Mouse (Mus musculus): ENCODE measurements at regions not wholly inside any gene's neighbourhood (a gene's known extent, or its start where the extent isn't known, plus 50 kb on each side); places are given as distances from the start of the nearest gene placed in this dataset.

GRCm38 (mm10) chr3:70190741-70191140, 183.3 kb downstream of the Otol1 start:
- Histone ChIP-seq H3K4me2 (ENCODE audit: low read depth, low read length) (no peak overlapping the region), H3K27me3 (ENCODE audit: control insufficient read depth, insufficient read depth, low read depth, low read length) (no peaks in the 10 kb centered on the region), H3K4me1 (replicated peaks; ENCODE audit: control insufficient read depth, insufficient read depth, low read length) (no peaks in the 10 kb centered on the region), H3K36me3 (ENCODE audit: control insufficient read depth, insufficient read depth, low read length) (no peaks in the 10 kb centered on the region), H3K27ac (ENCODE audit: low read length) (no peak overlapping the region), H3K4me3 (ENCODE audit: low read length) (no peak overlapping the region), H3K9me3 (ENCODE audit: control insufficient read depth, low read length) (no peaks in the 10 kb centered on the region), H3K9ac (ENCODE audit: low read length) (no peak overlapping the region)
- no peak for ATAC-seq (ENCODE audit: low read depth)

- 84% methylated on average over 3 of the region's 3 CpGs for WGBS
- no peaks in the 10 kb centered on the region for H3K9me3 ChIP-seq (ENCODE audit: control insufficient read depth, low read length)
- no peak overlapping the region for H3K27ac ChIP-seq (ENCODE audit: low read length)
- H3K9ac ChIP-seq (ENCODE audit: low read length) = no peak overlapping the region
- no peaks in the 10 kb centered on the region for H3K36me3 ChIP-seq (ENCODE audit: control insufficient read depth, insufficient read depth, low read length)
- ATAC-seq (ENCODE audit: low read depth) = no peak
- no peak overlapping the region for H3K4me3 ChIP-seq (ENCODE audit: low read length)
- H3K27me3 ChIP-seq (ENCODE audit: control insufficient read depth, insufficient read depth, low read depth, low read length) = no peaks in the 10 kb centered on the region
- no peak overlapping the region for H3K4me2 ChIP-seq (ENCODE audit: low read depth, low read length)
- H3K4me1 ChIP-seq (replicated peaks; ENCODE audit: control insufficient read depth, insufficient read depth, low read length) = no peaks in the 10 kb centered on the region
Measured at GRCm38 (mm10) chr3:70196671-70197070, 189.3 kb downstream of the Otol1 start.

GRCm38 (mm10) chr3:70198890-70199289, 191.5 kb downstream of the Otol1 start:
- no peaks in the 10 kb centered on the region for H3K27me3 ChIP-seq (ENCODE audit: control insufficient read depth, insufficient read depth, low read depth, low read length)
- ATAC-seq (ENCODE audit: low read depth) = no peak
- H3K36me3 ChIP-seq (ENCODE audit: control insufficient read depth, insufficient read depth, low read length) = no peaks in the 10 kb centered on the region
- H3K9ac ChIP-seq (ENCODE audit: low read length) = no peak overlapping the region
- no peak overlapping the region for H3K27ac ChIP-seq (ENCODE audit: low read length)
- no peaks in the 10 kb centered on the region for H3K9me3 ChIP-seq (ENCODE audit: control insufficient read depth, low read length)
- whole genome bisulfite sequencing = 70% methylated on average over 3 of the region's 3 CpGs
- no peak overlapping the region for H3K4me3 ChIP-seq (ENCODE audit: low read length)
- no peak overlapping the region for H3K4me2 ChIP-seq (ENCODE audit: low read depth, low read length)
- no peaks in the 10 kb centered on the region for H3K4me1 ChIP-seq (replicated peaks; ENCODE audit: control insufficient read depth, insufficient read depth, low read length)

GRCm38 (mm10) chr3:70201334-70201943, 194.0 kb downstream of the Otol1 start:
- Histone ChIP-seq H3K9ac (ENCODE audit: low read length) (no peak overlapping the region), H3K4me3 (ENCODE audit: low read length) (no peak overlapping the region), H3K4me2 (ENCODE audit: low read depth, low read length) (no peak overlapping the region), H3K4me1 (replicated peaks; ENCODE audit: control insufficient read depth, insufficient read depth, low read length) (no peaks in the 10 kb centered on the region), H3K9me3 (ENCODE audit: control insufficient read depth, low read length) (no peaks in the 10 kb centered on the region), H3K36me3 (ENCODE audit: control insufficient read depth, insufficient read depth, low read length) (no peaks in the 10 kb centered on the region), H3K27ac (ENCODE audit: low read length) (no peak overlapping the region), H3K27me3 (ENCODE audit: control insufficient read depth, insufficient read depth, low read depth, low read length) (no peaks in the 10 kb centered on the region)
- 73% methylated on average over 3 of the region's 3 CpGs for WGBS
- ATAC-seq (ENCODE audit: low read depth) = no peak

- H3K27me3 ChIP-seq (ENCODE audit: control insufficient read depth, insufficient read depth, low read depth, low read length) = no peaks in the 10 kb centered on the region
- no peak overlapping the region for H3K9ac ChIP-seq (ENCODE audit: low read length)
- H3K4me1 ChIP-seq (replicated peaks; ENCODE audit: control insufficient read depth, insufficient read depth, low read length) = no peaks in the 10 kb centered on the region
- 81% methylated on average over 3 of the region's 3 CpGs for WGBS
- no peaks in the 10 kb centered on the region for H3K9me3 ChIP-seq (ENCODE audit: control insufficient read depth, low read length)
- no peak overlapping the region for H3K27ac ChIP-seq (ENCODE audit: low read length)
- no peak overlapping the region for H3K4me2 ChIP-seq (ENCODE audit: low read depth, low read length)
- no peaks in the 10 kb centered on the region for H3K36me3 ChIP-seq (ENCODE audit: control insufficient read depth, insufficient read depth, low read length)
- ATAC-seq (ENCODE audit: low read depth) = no peak
- H3K4me3 ChIP-seq (ENCODE audit: low read length) = no peak overlapping the region
Measured at GRCm38 (mm10) chr3:70215195-70215594, 207.8 kb downstream of the Otol1 start.

- Histone ChIP-seq H3K36me3 (ENCODE audit: control insufficient read depth, insufficient read depth, low read length) (no peaks in the 10 kb centered on the region), H3K9ac (ENCODE audit: low read length) (no peak overlapping the region), H3K4me3 (ENCODE audit: low read length) (no peak overlapping the region), H3K27ac (ENCODE audit: low read length) (no peak overlapping the region), H3K4me1 (replicated peaks; ENCODE audit: control insufficient read depth, insufficient read depth, low read length) (no peaks in the 10 kb centered on the region), H3K27me3 (ENCODE audit: control insufficient read depth, insufficient read depth, low read depth, low read length) (no peaks in the 10 kb centered on the region), H3K4me2 (ENCODE audit: low read depth, low read length) (no peak overlapping the region), H3K9me3 (ENCODE audit: control insufficient read depth, low read length) (no peaks in the 10 kb centered on the region)
- 94% methylated on average over 1 of the region's 1 CpGs for WGBS
- no peak for ATAC-seq (ENCODE audit: low read depth)
Measured at GRCm38 (mm10) chr3:70216096-70216495, 208.7 kb downstream of the Otol1 start.

- Histone ChIP-seq H3K4me1 (replicated peaks; ENCODE audit: control insufficient read depth, insufficient read depth, low read length) (no peaks in the 10 kb centered on the region), H3K27ac (ENCODE audit: low read length) (no peak overlapping the region), H3K36me3 (ENCODE audit: control insufficient read depth, insufficient read depth, low read length) (no peaks in the 10 kb centered on the region), H3K9ac (ENCODE audit: low read length) (no peak overlapping the region), H3K9me3 (ENCODE audit: control insufficient read depth, low read length) (no peaks in the 10 kb centered on the region), H3K4me3 (ENCODE audit: low read length) (no peak overlapping the region), H3K27me3 (ENCODE audit: control insufficient read depth, insufficient read depth, low read depth, low read length) (no peaks in the 10 kb centered on the region), H3K4me2 (ENCODE audit: low read depth, low read length) (no peak overlapping the region)
- no peak for ATAC-seq (ENCODE audit: low read depth)
- WGBS = 73% methylated on average over 4 of the region's 4 CpGs
Measured at GRCm38 (mm10) chr3:70218757-70219360, 211.4 kb downstream of the Otol1 start.

- Histone ChIP-seq H3K9me3 (ENCODE audit: control insufficient read depth, low read length) (no peaks in the 10 kb centered on the region), H3K27ac (ENCODE audit: low read length) (no peak overlapping the region), H3K4me3 (ENCODE audit: low read length) (no peak overlapping the region), H3K27me3 (ENCODE audit: control insufficient read depth, insufficient read depth, low read depth, low read length) (no peaks in the 10 kb centered on the region), H3K4me2 (ENCODE audit: low read depth, low read length) (no peak overlapping the region), H3K4me1 (replicated peaks; ENCODE audit: control insufficient read depth, insufficient read depth, low read length) (no peaks in the 10 kb centered on the region), H3K36me3 (ENCODE audit: control insufficient read depth, insufficient read depth, low read length) (no peaks in the 10 kb centered on the region), H3K9ac (ENCODE audit: low read length) (no peak overlapping the region)
- WGBS = 76% methylated on average over 3 of the region's 3 CpGs
- no peak for ATAC-seq (ENCODE audit: low read depth)
Measured at GRCm38 (mm10) chr3:70223443-70224065, 216.1 kb downstream of the Otol1 start.

GRCm38 (mm10) chr3:70224846-70225245, 217.4 kb downstream of the Otol1 start:
- ATAC-seq (ENCODE audit: low read depth) = no peak
- no peaks in the 10 kb centered on the region for H3K9me3 ChIP-seq (ENCODE audit: control insufficient read depth, low read length)
- H3K36me3 ChIP-seq (ENCODE audit: control insufficient read depth, insufficient read depth, low read length) = no peaks in the 10 kb centered on the region
- H3K4me1 ChIP-seq (replicated peaks; ENCODE audit: control insufficient read depth, insufficient read depth, low read length) = no peaks in the 10 kb centered on the region
- no peak overlapping the region for H3K4me2 ChIP-seq (ENCODE audit: low read depth, low read length)
- 80% methylated on average over 6 of the region's 6 CpGs for WGBS
- H3K9ac ChIP-seq (ENCODE audit: low read length) = no peak overlapping the region
- no peak overlapping the region for H3K4me3 ChIP-seq (ENCODE audit: low read length)
- no peaks in the 10 kb centered on the region for H3K27me3 ChIP-seq (ENCODE audit: control insufficient read depth, insufficient read depth, low read depth, low read length)
- no peak overlapping the region for H3K27ac ChIP-seq (ENCODE audit: low read length)

All from lung, embryonic 16.5 days (tissue).